Mouse (Mus musculus) monocyte, adult 5-6 weeks (primary cell): ENCODE results near the gene Cavin3. TPM values are rescaled to one million over a fixed set of nuclear protein-coding genes. Genes with fewer than 3 reads are reported as not detected.

Experiments used
- ATAC-seq: fragments of 153-309, 156-312 bp; replicated peaks from 2 replicates; pipeline ENCODE4 v1.8.0; 2017; ENCODE audit warnings: mild to moderate bottlenecking; ENCODE audit not compliant: low TSS enrichment, insufficient number of reproducible peaks, severe bottlenecking, poor library complexity, low FRiP score
- total RNA-seq: library from RNA; stranded (forward); fragments of 200-1000, 200-491, 200-594 nt; gene quantifications from 3 replicates; pipeline ENCODE4 v1.2.3, GENCODE M21; 2017

The Cavin3 gene
- total RNA-seq, 1 experiment from 2014 or later: not detected

GRCm38 (mm10) chr7:105432058-105432457 is 50.0 kb downstream of the Cavin3 start:
- no peak for ATAC-seq

Other genes starting within 250 kb of the Cavin3 start
- gene Olfr688, start 194.2 kb downstream of the Cavin3 start, total RNA-seq: not detected in 3 replicates
- not detected in 3 replicates for gene Olfr689, start 171.1 kb downstream of the Cavin3 start, total RNA-seq
- gene Olfr690, start 148.2 kb downstream of the Cavin3 start, total RNA-seq: 0.39 TPM in 1 of 3 replicates, not detected in the others
- not detected in 3 replicates for gene Olfr691, start 140.0 kb downstream of the Cavin3 start, total RNA-seq
- not detected in 3 replicates for gene Olfr692, start 114.1 kb downstream of the Cavin3 start, total RNA-seq
- gene Gm5901, start 107.3 kb downstream of the Cavin3 start, total RNA-seq: not detected in 3 replicates
- 11.8 to 20.1 TPM (median 19.5 TPM) in 3 replicates for gene Fam160a2, start 82.2 kb downstream of the Cavin3 start, total RNA-seq
- gene Cnga4, start 77.7 kb downstream of the Cavin3 start, total RNA-seq: not detected in 3 replicates
- not detected in 3 replicates for gene Cckbr, start 56.6 kb downstream of the Cavin3 start, total RNA-seq
- gene Smpd1, start 72.1 kb upstream of the Cavin3 start, total RNA-seq: 20.2 to 29.2 TPM (median 28.0 TPM) in 3 replicates
- 6.0 to 25.3 TPM (median 10.9 TPM) in 3 replicates for gene Apbb1, start 99.4 kb upstream of the Cavin3 start, total RNA-seq
- not detected in 3 replicates for gene Hpx, start 117.8 kb upstream of the Cavin3 start, total RNA-seq
- 4.9 to 26.3 TPM (median 23.4 TPM) in 3 replicates for gene Trim3, start 151.3 kb upstream of the Cavin3 start, total RNA-seq
- gene Timm10b, start 157.8 kb upstream of the Cavin3 start, total RNA-seq: 57.4 to 73.7 TPM (median 68.2 TPM) in 3 replicates
- gene Arfip2, start 158.1 kb upstream of the Cavin3 start, total RNA-seq: 35.1 to 41.9 TPM (median 38.1 TPM) in 3 replicates
- 1.5 to 7.3 TPM (median 2.1 TPM) in 3 replicates for gene Gm45799, start 158.3 kb upstream of the Cavin3 start, total RNA-seq
- gene Dnhd1, start 168.5 kb upstream of the Cavin3 start, total RNA-seq: 1.6 to 6.3 TPM (median 5.8 TPM) in 3 replicates